Mouse (Mus musculus) hindbrain, embryonic 11.5 days (tissue): ENCODE measurements at regions not wholly inside any gene's neighbourhood (a gene's known extent, or its start where the extent isn't known, plus 50 kb on each side); places are given as distances from the start of the nearest gene placed in this dataset.

Experiments used
- ATAC-seq: fragments of 200-750 bp; cut with Nextera tagmentation; 2 replicates; pipeline ENCODE4 v1.8.0; 2017; ENCODE audit warnings: mild to moderate bottlenecking, moderate TSS enrichment, moderate library complexity; ENCODE audit not compliant: low FRiP score
- DNase-seq: peaks from one replicate; pipeline ENCODE4 v3.0.0-alpha.2; 2015; ENCODE audit warnings: low spot score
- H3K27ac ChIP-seq: fragments of 300-500 bp; sonication (generic); 2 replicates; pipeline ENCODE4 v1.5.1; 2014; ENCODE audit warnings: mild to moderate bottlenecking, low read depth, low read length
- H3K27me3 ChIP-seq: fragments of 300-500 bp; sonication (generic); 2 replicates; pipeline ENCODE4 v1.6.1; 2014; ENCODE audit warnings: mild to moderate bottlenecking, low read length, moderate library complexity, mixed read lengths; ENCODE audit not compliant: control insufficient read depth, insufficient read depth
- H3K36me3 ChIP-seq: fragments of 300-500 bp; sonication (generic); 2 replicates; pipeline ENCODE4 v1.6.1; 2014; ENCODE audit warnings: mild to moderate bottlenecking, low read length, moderate library complexity, mixed read lengths; ENCODE audit not compliant: control insufficient read depth, insufficient read depth
- H3K4me1 ChIP-seq: fragments of 300-500 bp; sonication (generic); replicated peaks from 2 replicates; pipeline ENCODE4 v1.6.1; 2014; ENCODE audit warnings: low read length, mixed read lengths; ENCODE audit not compliant: control insufficient read depth, insufficient read depth
- H3K4me2 ChIP-seq: fragments of 300-500 bp; sonication (generic); replicated peaks from 2 replicates; pipeline ENCODE4 v1.6.1; 2014; ENCODE audit warnings: mild to moderate bottlenecking, low read depth, low read length
- H3K4me3 ChIP-seq: fragments of 300-500 bp; sonication (generic); 2 replicates; pipeline ENCODE4 v1.5.1; 2014; ENCODE audit warnings: low read depth, low read length
- H3K9ac ChIP-seq: fragments of 300-500 bp; sonication (generic); 2 replicates; pipeline ENCODE4 v1.6.1; 2014; ENCODE audit warnings: low read depth, low read length
- H3K9me3 ChIP-seq: fragments of 300-500 bp; sonication (generic); 2 replicates; pipeline ENCODE4 v1.6.1; 2016; ENCODE audit warnings: low read length; ENCODE audit not compliant: control insufficient read depth
- WGBS: fragments of 180-500 bp; shearing (Covaris S2); extraction: QIAGEN DNeasy Blood & Tissue Kit; methylation state at CpG from one replicate; pipeline ENCODE4 v1.1.7; 2014; 5-methylcytosine and 5-hydroxymethylcytosine counted together

- H3K4me2 ChIP-seq: no peak overlapping the region
- H3K9me3 ChIP-seq: no peaks in the 10 kb centered on the region
- no peak overlapping the region for H3K9ac ChIP-seq
- no peak overlapping the region for H3K4me3 ChIP-seq
- WGBS: 36% methylated on average over 2 of the region's 2 CpGs
- ATAC-seq: no peak
- H3K27ac ChIP-seq: peak overlapping the region; percentile 30; the same call in 1 of the 2 replicates
- no peaks in the 10 kb centered on the region for H3K27me3 ChIP-seq
- DNase-seq: no peak
- peaks cover 20% of the 10 kb centered on the region for H3K4me1 ChIP-seq
- H3K36me3 ChIP-seq: no peaks in the 10 kb centered on the region
Observed at GRCm38 (mm10) chr13:97441803-97442202, 200.9 kb downstream of the Enc1 start.

GRCm38 (mm10) chr13:97439216-97439979, 198.5 kb downstream of the Enc1 start:
- Histone ChIP-seq H3K4me1 (peaks cover 32% of the 10 kb centered on the region), H3K9ac (peak overlapping the region; percentile 38; the same call in 1 of the 2 replicates), H3K4me2 (peak overlapping the region; percentile 18), H3K27ac (peak overlapping the region; percentile 83), H3K27me3 (no peaks in the 10 kb centered on the region), H3K9me3 (no peaks in the 10 kb centered on the region), H3K4me3 (no peak overlapping the region), H3K36me3 (no peaks in the 10 kb centered on the region)
- WGBS: 12% methylated on average over 16 of the region's 16 CpGs
- DNase-seq: peak; percentile 58
- ATAC-seq: peak; percentile 41; the same call in 1 of the 2 replicates

- Histone ChIP-seq H3K27me3 (no peaks in the 10 kb centered on the region), H3K9me3 (no peaks in the 10 kb centered on the region), H3K4me2 (peak overlapping the region; percentile 19; the same call in 1 of the 2 replicates), H3K9ac (0 out of 2 replicates have a peak overlapping the region, but pooled peaks have one; percentile 38), H3K36me3 (no peaks in the 10 kb centered on the region), H3K4me1 (peaks cover 32% of the 10 kb centered on the region), H3K27ac (peak overlapping the region; percentile 83), H3K4me3 (no peak overlapping the region)
- peak; percentile 40 for DNase-seq
- ATAC-seq: no peak
- 48% methylated on average over 12 of the region's 12 CpGs for WGBS
Observed at GRCm38 (mm10) chr13:97438692-97439091, 197.8 kb downstream of the Enc1 start.

GRCm38 (mm10) chr13:97438277-97438676, 197.4 kb downstream of the Enc1 start:
- Histone ChIP-seq H3K36me3 (no peaks in the 10 kb centered on the region), H3K9ac (no peak overlapping the region), H3K4me1 (peaks cover 32% of the 10 kb centered on the region), H3K4me2 (no peak overlapping the region), H3K27me3 (no peaks in the 10 kb centered on the region), H3K4me3 (no peak overlapping the region), H3K9me3 (no peaks in the 10 kb centered on the region), H3K27ac (peak overlapping the region; percentile 83; the same call in 1 of the 2 replicates)
- 95% methylated on average over 3 of the region's 3 CpGs for WGBS
- ATAC-seq (no peak), DNase-seq (no peak)

- Histone ChIP-seq H3K27me3 (no peaks in the 10 kb centered on the region), H3K4me1 (peaks cover 26% of the 10 kb centered on the region), H3K36me3 (no peaks in the 10 kb centered on the region), H3K4me3 (no peak overlapping the region), H3K9ac (no peak overlapping the region), H3K4me2 (no peak overlapping the region; the same call in 1 of the 2 replicates), H3K9me3 (no peaks in the 10 kb centered on the region), H3K27ac (peak overlapping the region; percentile 93)
- DNase-seq: peak; percentile 43
- ATAC-seq: no peak
- WGBS: 18% methylated on average over 5 of the region's 5 CpGs
Observed at GRCm38 (mm10) chr13:97436719-97437350, 195.9 kb downstream of the Enc1 start.

GRCm38 (mm10) chr13:97435865-97436718, 195.2 kb downstream of the Enc1 start:
- peak; percentile 88 for DNase-seq
- H3K36me3 ChIP-seq: no peaks in the 10 kb centered on the region
- peak overlapping the region; percentile 93 for H3K27ac ChIP-seq
- no peaks in the 10 kb centered on the region for H3K27me3 ChIP-seq
- WGBS: 3% methylated on average over 24 of the region's 24 CpGs
- peaks cover 26% of the 10 kb centered on the region for H3K4me1 ChIP-seq
- peak; percentile 63 for ATAC-seq
- peak overlapping the region; percentile 58 for H3K9ac ChIP-seq
- peak overlapping the region; percentile 13 for H3K4me3 ChIP-seq
- H3K9me3 ChIP-seq: no peaks in the 10 kb centered on the region
- H3K4me2 ChIP-seq: peak overlapping the region; percentile 56

GRCm38 (mm10) chr13:97434961-97435864, 194.3 kb downstream of the Enc1 start:
- H3K4me3 ChIP-seq: peak overlapping the region; percentile 13
- no peaks in the 10 kb centered on the region for H3K27me3 ChIP-seq
- peak overlapping the region; percentile 93 for H3K27ac ChIP-seq
- H3K4me2 ChIP-seq: peak overlapping the region; percentile 56
- DNase-seq (peak; percentile 60), ATAC-seq (peak; percentile 78)
- H3K4me1 ChIP-seq: peaks cover 26% of the 10 kb centered on the region
- H3K36me3 ChIP-seq: no peaks in the 10 kb centered on the region
- no peaks in the 10 kb centered on the region for H3K9me3 ChIP-seq
- H3K9ac ChIP-seq: peak overlapping the region; percentile 58
- under 1% methylated on average over 20 of the region's 20 CpGs for WGBS

GRCm38 (mm10) chr13:97434167-97434566, 193.3 kb downstream of the Enc1 start:
- Histone ChIP-seq H3K9ac (no peak overlapping the region), H3K4me1 (peaks cover 19% of the 10 kb centered on the region), H3K36me3 (no peaks in the 10 kb centered on the region), H3K9me3 (no peaks in the 10 kb centered on the region), H3K27me3 (no peaks in the 10 kb centered on the region), H3K27ac (peak overlapping the region; percentile 93; the same call in 1 of the 2 replicates), H3K4me2 (no peak overlapping the region), H3K4me3 (no peak overlapping the region)
- WGBS: 31% methylated on average over 7 of the region's 7 CpGs
- ATAC-seq (no peak), DNase-seq (no peak)
